Mouse (Mus musculus): Measurements from ENCODE around the gene Fbxw8. TPM values are rescaled to one million over a fixed set of nuclear protein-coding genes. Genes with fewer than 3 reads are reported as not detected.

Gene Fbxw8
- polyA plus RNA-seq, 1 experiment from 2014 or later: 41.4 TPM

DNA sequence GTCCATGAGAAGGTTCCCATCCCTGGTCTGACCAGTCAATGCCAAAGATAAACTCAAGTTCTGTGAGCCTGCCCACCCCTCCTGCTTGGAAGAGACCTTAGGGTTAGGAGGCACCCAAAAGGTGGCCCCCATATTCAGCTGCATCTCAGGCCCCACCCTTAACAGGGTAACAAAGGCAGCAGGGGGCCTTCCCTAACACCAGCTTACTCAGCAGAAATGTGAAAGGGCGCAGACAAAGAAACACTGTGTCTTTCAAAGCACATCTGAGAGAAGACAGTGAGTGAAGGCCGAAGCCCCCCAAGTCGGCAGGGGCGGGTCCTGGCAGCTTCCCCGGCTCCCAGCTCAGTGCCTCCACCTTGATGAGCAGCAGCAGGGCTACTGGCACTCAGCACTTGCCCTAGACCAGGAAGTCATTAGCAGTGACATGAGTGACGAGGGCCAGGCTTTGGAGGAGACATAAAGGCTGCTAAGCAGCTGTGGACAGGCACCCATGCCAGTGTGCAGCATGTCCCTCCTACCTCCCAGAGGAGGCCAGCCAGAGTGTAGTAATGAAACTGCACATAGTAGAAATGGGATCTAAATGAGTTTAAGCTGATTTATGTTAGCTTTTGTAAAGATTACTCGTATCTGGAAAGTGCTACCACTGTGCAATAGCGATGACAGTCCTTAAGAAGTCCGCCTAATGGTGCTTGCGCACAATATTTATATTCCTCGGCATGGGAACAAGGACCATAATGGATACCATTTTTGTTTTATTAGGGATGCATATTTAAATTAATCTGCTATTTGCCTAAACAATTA is 56.0 kb downstream of the Fbxw8 start:
- Histone ChIP-seq H3K27ac (replicated peaks) (peak overlapping the region; percentile 35; the same call in 1 of the 2 replicates), H3K27me3 (no peaks in the 10 kb centered on the region), H3K4me1 (peaks cover 12% of the 10 kb centered on the region), H3K4me2 (replicated peaks) (no peak overlapping the region), H3K36me3 (peaks cover 22% of the 10 kb centered on the region), H3K9me3 (no peaks in the 10 kb centered on the region), H3K4me3 (no peak overlapping the region), H3K9ac (replicated peaks) (no peak overlapping the region)
- 83% methylated on average over 11 of the region's 11 CpGs for WGBS
- no peak for ATAC-seq (ENCODE audit: low FRiP score, low read depth)

DNA sequence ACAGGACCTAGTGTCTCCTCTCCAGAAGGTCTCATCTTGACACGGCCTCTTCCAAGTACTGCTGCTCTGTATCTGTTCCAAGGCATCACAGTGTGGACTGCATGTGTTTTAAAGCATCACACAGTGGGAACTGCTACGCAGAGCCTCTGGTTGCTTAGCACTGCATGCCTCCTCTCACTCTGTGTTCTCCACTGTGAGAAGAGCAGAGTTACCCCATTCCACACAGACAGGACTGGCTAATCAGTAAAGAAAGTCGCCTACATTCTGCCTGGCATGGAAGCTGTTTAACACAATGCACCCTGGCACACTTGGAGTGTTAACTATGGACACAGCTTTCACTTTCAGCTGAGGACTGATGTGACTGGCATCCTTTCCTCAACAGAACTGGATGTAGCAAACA is 58.9 kb downstream of the Fbxw8 start:
- Histone ChIP-seq H3K27ac (replicated peaks) (no peak overlapping the region), H3K4me2 (replicated peaks) (no peak overlapping the region), H3K9ac (replicated peaks) (no peak overlapping the region), H3K4me3 (no peak overlapping the region), H3K4me1 (peaks cover 12% of the 10 kb centered on the region), H3K9me3 (no peaks in the 10 kb centered on the region), H3K36me3 (peaks cover 49% of the 10 kb centered on the region), H3K27me3 (no peaks in the 10 kb centered on the region)
- whole genome bisulfite sequencing: 90% methylated on average over 3 of the region's 3 CpGs
- no peak for ATAC-seq (ENCODE audit: low FRiP score, low read depth)

DNA sequence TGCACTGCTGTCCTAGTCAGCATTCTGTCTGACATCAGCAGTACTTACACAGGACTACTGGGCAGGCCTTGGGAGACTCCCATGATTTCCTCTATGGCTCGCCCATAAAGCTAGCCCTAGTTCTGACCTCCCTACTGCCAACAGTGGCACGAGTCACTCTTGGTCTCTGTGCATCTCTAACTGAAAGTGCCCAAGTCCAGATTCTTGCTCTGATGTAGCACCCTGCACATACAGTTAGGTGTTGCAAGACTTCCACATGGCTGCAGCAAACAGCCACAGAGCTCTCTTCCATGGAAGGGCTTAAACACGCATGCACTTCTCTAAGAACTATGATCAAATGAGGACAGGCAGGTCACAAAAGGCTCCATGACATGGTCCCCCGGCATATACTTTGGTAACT is 59.4 kb downstream of the Fbxw8 start:
- 97% methylated on average over 4 of the region's 4 CpGs for WGBS
- no peak for ATAC-seq (ENCODE audit: low FRiP score, low read depth)
- no peak overlapping the region for H3K9ac ChIP-seq (replicated peaks)
- no peak overlapping the region for H3K27ac ChIP-seq (replicated peaks)
- no peaks in the 10 kb centered on the region for H3K27me3 ChIP-seq
- H3K36me3 ChIP-seq: peaks cover 53% of the 10 kb centered on the region
- no peaks in the 10 kb centered on the region for H3K9me3 ChIP-seq
- H3K4me1 ChIP-seq: peaks cover 12% of the 10 kb centered on the region
- H3K4me2 ChIP-seq (replicated peaks): no peak overlapping the region
- H3K4me3 ChIP-seq: no peak overlapping the region

DNA sequence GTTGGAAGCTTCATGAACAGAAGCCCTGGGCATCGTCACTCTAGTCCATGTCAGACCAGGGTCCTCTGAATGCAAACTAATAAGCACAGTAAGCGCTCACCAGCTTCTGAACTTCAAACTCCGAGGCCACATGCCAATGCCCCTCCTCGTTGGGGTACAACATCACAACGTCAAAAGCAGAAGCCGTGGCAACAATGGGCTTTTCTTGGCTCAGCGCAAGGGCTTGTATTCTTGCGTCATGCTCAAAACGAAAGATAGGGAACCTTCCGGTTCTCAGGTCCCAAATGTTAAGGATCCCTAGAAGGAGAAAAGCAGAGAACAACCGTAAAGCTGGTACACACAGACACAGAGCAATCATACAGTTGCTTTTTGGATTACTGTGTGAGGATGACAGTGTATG is 59.8 kb downstream of the Fbxw8 start:
- no peak overlapping the region for H3K4me2 ChIP-seq (replicated peaks)
- no peak overlapping the region for H3K27ac ChIP-seq (replicated peaks)
- no peak overlapping the region for H3K4me3 ChIP-seq
- WGBS: 90% methylated on average over 11 of the region's 11 CpGs
- H3K4me1 ChIP-seq: peaks cover 13% of the 10 kb centered on the region
- no peak overlapping the region for H3K9ac ChIP-seq (replicated peaks)
- no peak for ATAC-seq (ENCODE audit: low FRiP score, low read depth)
- H3K9me3 ChIP-seq: no peaks in the 10 kb centered on the region
- H3K27me3 ChIP-seq: no peaks in the 10 kb centered on the region
- H3K36me3 ChIP-seq: peaks cover 57% of the 10 kb centered on the region

DNA sequence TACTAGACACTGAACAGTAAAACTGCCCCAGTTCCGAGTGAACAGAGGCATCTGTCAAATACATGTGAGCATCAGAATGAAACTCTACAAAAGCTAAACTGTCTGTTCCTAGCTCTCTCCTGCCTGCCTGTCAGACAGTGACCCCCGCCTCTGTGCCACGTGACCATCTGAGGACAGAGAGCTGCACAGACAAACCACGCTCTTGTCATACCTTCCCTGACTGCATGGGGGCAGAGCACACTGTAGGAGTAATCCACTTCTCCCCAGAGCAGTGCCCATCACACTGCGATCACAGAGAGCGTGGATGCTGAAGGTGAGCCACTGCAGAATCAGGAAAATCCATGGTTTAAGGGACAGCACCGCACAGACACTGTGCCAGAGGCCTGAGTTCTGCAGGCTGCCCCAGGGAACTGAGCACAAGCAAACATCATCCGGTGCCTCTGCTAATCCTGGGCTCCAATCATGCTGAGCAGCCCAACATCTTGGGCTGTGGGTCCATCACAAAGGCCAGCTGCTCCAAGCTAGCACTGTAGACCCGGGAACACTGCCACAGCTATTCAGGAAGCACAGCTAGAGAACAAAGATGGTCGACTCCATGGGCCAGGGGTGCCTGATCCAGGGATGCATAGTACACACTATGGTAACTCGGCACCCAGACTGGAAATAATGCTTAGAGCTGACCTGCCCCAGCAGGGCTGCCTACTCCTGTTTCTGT is 61.8 kb downstream of the Fbxw8 start:
- no peak overlapping the region for H3K4me3 ChIP-seq
- H3K9ac ChIP-seq (replicated peaks): no peak overlapping the region; the same call in 1 of the 2 replicates
- ATAC-seq (ENCODE audit: low FRiP score, low read depth): no peak
- H3K27ac ChIP-seq (replicated peaks): 0 out of 2 replicates have a peak overlapping the region, but pooled peaks have one; percentile 30
- H3K9me3 ChIP-seq: no peaks in the 10 kb centered on the region
- H3K4me1 ChIP-seq: peaks cover 19% of the 10 kb centered on the region
- WGBS: 72% methylated on average over 11 of the region's 11 CpGs
- peaks cover 57% of the 10 kb centered on the region for H3K36me3 ChIP-seq
- H3K27me3 ChIP-seq: no peaks in the 10 kb centered on the region
- no peak overlapping the region for H3K4me2 ChIP-seq (replicated peaks)

DNA sequence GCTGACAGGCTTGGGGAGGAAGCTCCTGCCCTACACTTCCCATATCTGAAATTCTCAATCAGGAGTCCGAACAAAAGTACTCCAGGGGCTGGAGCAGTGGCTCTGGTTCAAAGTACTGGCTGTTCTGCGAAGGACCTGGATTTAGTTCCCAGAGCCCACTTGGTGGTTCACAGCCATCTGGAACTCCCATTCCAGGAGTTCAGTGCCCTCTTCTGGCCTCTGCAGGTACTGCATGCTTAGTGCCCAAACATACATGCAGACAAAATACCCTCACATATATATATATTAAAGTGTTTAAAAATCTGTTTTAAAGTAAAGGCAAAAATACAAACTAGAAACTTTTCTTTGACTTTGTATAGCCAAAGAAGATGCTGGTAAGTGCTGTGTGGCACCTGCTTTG is 64.4 kb downstream of the Fbxw8 start:
- H3K9me3 ChIP-seq: no peaks in the 10 kb centered on the region
- whole genome bisulfite sequencing: 96% methylated on average over 2 of the region's 2 CpGs

DNA sequence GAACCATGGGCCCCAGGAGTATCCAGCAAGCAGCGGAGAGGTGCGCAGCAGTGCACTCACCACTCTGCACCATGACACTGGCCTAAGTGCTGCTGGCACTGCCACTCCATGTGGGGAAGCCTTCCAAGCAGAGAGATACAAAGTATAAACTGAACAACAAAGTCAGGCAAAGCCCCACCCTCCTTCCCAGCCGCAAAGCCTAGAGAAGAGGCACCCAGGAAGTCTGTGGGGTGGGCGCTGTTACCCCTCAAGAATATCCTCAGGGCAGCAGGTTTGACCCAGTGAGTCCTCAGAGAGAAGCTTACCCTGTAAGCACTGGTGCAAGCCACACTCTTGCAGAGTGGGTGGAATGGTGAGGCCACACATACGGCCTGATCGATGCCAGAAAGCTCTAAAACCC is 65.2 kb downstream of the Fbxw8 start:
- ATAC-seq (ENCODE audit: low FRiP score, low read depth): no peak
- peaks cover 39% of the 10 kb centered on the region for H3K4me1 ChIP-seq
- whole genome bisulfite sequencing: 97% methylated on average over 6 of the region's 6 CpGs
- H3K4me3 ChIP-seq: no peak overlapping the region
- no peaks in the 10 kb centered on the region for H3K9me3 ChIP-seq
- peaks cover 46% of the 10 kb centered on the region for H3K36me3 ChIP-seq
- H3K9ac ChIP-seq (replicated peaks): no peak overlapping the region
- H3K4me2 ChIP-seq (replicated peaks): no peak overlapping the region
- peak overlapping the region; percentile 58; the same call in 1 of the 2 replicates for H3K27ac ChIP-seq (replicated peaks)
- no peaks in the 10 kb centered on the region for H3K27me3 ChIP-seq

More for the DNA sequence above, 64.4 kb downstream of the Fbxw8 start:
- Histone ChIP-seq H3K27ac (replicated peaks) (no peak overlapping the region), H3K27me3 (no peaks in the 10 kb centered on the region), H3K36me3 (peaks cover 53% of the 10 kb centered on the region), H3K4me3 (no peak overlapping the region), H3K4me1 (peaks cover 32% of the 10 kb centered on the region), H3K9ac (replicated peaks) (no peak overlapping the region), H3K4me2 (replicated peaks) (no peak overlapping the region)
- no peak for ATAC-seq (ENCODE audit: low FRiP score, low read depth)

DNA sequence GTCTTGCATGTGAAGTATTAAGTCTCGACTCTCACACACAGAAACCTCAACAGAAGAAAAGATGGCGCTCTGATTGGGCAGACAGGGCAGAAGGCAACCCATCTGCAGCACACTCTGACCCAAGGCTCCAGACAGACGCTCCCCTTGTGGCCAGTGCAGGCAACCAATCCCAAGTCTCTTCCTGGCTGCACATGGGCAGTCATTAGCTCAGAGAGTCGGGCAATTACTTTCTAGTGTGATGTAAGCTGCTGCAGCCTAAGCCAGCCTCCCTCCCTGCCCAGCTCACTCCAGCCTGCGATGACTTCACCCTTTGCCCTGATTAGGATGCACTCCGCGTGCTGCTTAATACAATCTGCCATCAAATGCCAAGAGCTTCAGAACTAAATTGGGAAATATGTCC is 66.2 kb downstream of the Fbxw8 start:
- Histone ChIP-seq H3K4me2 (replicated peaks) (no peak overlapping the region), H3K36me3 (peaks cover 37% of the 10 kb centered on the region), H3K9ac (replicated peaks) (no peak overlapping the region), H3K9me3 (no peaks in the 10 kb centered on the region), H3K27me3 (no peaks in the 10 kb centered on the region), H3K4me1 (peaks cover 49% of the 10 kb centered on the region), H3K27ac (replicated peaks) (peak overlapping the region; percentile 58), H3K4me3 (no peak overlapping the region)
- 44% methylated on average over 7 of the region's 7 CpGs for WGBS
- ATAC-seq (ENCODE audit: low FRiP score, low read depth): peak; percentile 70; the same call in 1 of the 2 replicates

DNA sequence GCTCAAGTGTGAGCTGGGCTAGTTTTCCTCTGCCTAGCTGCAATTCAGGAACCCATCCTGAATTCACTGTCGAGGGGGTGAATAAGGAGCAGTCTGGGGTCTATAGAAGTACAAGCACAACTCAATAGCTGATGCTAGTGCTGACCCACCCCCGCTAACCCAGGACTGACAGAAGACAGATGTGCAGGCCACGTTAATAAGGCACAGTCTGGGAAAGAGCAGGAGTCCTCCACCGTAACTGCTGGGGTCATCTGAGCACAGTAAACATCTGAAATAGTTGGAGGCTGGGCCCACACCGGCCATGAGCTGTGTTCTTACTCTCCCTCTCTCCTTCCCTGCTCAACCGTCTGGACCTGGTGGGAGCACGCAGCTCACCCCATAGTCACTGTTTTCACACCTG is 68.3 kb downstream of the Fbxw8 start:
- no peaks in the 10 kb centered on the region for H3K27me3 ChIP-seq
- H3K36me3 ChIP-seq: peaks cover 18% of the 10 kb centered on the region
- no peak for ATAC-seq (ENCODE audit: low FRiP score, low read depth)
- 72% methylated on average over 7 of the region's 7 CpGs for WGBS
- H3K9ac ChIP-seq (replicated peaks): no peak overlapping the region
- no peaks in the 10 kb centered on the region for H3K9me3 ChIP-seq
- H3K4me2 ChIP-seq (replicated peaks): no peak overlapping the region
- no peak overlapping the region; the same call in 1 of the 2 replicates for H3K27ac ChIP-seq (replicated peaks)
- H3K4me1 ChIP-seq: peaks cover 68% of the 10 kb centered on the region
- no peak overlapping the region for H3K4me3 ChIP-seq

DNA sequence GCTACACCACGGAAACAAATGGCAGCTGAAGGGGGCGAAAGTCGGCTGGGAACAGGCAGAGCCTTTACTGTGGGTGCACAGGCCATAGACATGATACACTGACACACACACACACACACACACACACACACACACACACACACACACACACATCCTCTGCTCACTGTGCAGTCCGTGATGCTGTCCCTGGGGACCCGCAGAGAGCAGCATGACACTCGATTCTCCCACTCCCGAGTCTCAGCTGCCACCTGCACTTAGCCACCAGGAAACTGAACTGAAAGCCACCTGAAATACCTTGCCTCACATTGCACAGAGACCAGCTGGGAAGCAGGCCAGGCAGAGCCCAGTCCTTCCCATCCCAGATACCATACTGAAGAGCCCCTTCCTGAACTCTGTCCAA is 70.0 kb downstream of the Fbxw8 start:
- H3K27me3 ChIP-seq: no peaks in the 10 kb centered on the region
- no peak overlapping the region for H3K4me2 ChIP-seq (replicated peaks)
- 71% methylated on average over 7 of the region's 7 CpGs for WGBS
- H3K27ac ChIP-seq (replicated peaks): no peak overlapping the region
- ATAC-seq (ENCODE audit: low FRiP score, low read depth): no peak
- peaks cover 82% of the 10 kb centered on the region for H3K4me1 ChIP-seq
- H3K9ac ChIP-seq (replicated peaks): 0 out of 2 replicates have a peak overlapping the region, but pooled peaks have one; percentile 24
- peaks cover 2% of the 10 kb centered on the region for H3K36me3 ChIP-seq
- no peaks in the 10 kb centered on the region for H3K9me3 ChIP-seq
- no peak overlapping the region for H3K4me3 ChIP-seq

DNA sequence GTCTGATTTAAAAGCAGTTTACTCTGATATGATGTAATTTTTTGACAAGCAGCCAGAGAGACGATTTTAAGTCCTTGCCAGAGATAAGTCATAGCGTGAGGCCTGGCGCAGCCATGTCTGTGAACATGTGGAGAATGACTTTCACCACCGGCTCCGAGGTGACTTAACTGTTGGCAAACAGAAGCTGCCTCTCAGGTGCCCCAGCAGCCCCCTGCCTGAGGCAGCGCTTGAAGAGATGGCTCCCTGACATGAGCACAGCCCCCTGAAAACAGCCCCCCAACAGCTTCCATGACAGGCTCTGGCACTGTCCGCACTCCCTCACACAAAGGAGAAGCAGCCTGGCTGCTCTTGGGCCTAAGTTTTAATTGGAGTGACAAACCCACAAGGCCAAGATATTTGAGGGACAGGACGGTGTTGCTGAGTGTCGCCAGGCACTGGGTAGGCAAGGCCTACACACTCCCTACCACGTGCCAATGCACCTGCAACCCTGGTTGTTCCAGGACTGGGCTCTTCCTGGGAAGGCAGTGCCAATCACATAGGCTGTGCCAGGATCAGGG is 71.0 kb downstream of the Fbxw8 start:
- WGBS: 81% methylated on average over 10 of the region's 10 CpGs
- ATAC-seq (ENCODE audit: low FRiP score, low read depth): no peak

DNA sequence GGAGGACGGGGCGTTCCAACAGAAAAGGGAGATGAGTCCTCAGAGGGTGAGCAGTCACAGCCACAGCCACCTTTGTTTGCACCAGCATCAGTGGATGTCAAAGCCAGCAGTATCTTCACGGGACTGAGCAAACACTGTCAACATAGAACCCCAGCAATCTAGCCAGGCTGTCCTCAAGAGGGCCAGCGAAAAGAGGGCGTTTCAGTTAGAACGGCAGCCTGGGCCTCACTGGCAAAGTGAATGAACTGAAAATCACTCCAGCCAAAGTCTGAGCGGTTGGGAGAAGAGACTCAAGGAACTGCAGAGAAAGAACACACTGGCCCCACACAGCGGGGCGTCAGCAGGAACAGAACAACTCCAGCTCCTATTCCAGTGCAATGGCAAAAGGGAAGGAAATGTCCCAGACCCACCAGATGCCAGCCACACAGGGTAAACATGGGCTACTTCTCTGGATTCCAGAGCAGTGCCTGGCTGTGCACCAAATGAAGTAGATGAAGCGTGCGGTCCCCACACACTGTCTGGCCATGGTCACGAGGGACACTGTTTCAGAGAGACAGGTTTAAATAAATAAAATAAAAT is 72.1 kb downstream of the Fbxw8 start:
- 66% methylated on average over 12 of the region's 12 CpGs for WGBS
- no peak overlapping the region for H3K9ac ChIP-seq (replicated peaks)
- peaks cover 85% of the 10 kb centered on the region for H3K4me1 ChIP-seq

More for the DNA sequence above, 71.0 kb downstream of the Fbxw8 start:
- Histone ChIP-seq H3K4me3 (no peak overlapping the region), H3K36me3 (no peaks in the 10 kb centered on the region), H3K4me1 (peaks cover 82% of the 10 kb centered on the region), H3K9ac (replicated peaks) (no peak overlapping the region), H3K27me3 (no peaks in the 10 kb centered on the region), H3K27ac (replicated peaks) (peak overlapping the region; percentile 64), H3K4me2 (replicated peaks) (no peak overlapping the region), H3K9me3 (no peaks in the 10 kb centered on the region)

More for the DNA sequence above, 72.1 kb downstream of the Fbxw8 start:
- no peaks in the 10 kb centered on the region for H3K9me3 ChIP-seq
- no peaks in the 10 kb centered on the region for H3K27me3 ChIP-seq
- H3K27ac ChIP-seq (replicated peaks): peak overlapping the region; percentile 64
- H3K36me3 ChIP-seq: no peaks in the 10 kb centered on the region
- no peak overlapping the region for H3K4me3 ChIP-seq
- ATAC-seq (ENCODE audit: low FRiP score, low read depth): no peak
- no peak overlapping the region for H3K4me2 ChIP-seq (replicated peaks)
